In genomic region chr3:31345766-31346165, GRCm38 (mm10) we compare ENCODE assay signal across 30 mouse cellular contexts. TPM values are rescaled to one million over a fixed set of nuclear protein-coding genes. Genes with fewer than 3 reads are reported as not detected.
"Had no signal": no experiment of that assay in that cellular context is flagged by ENCODE, and none has a peak within 500 bp of the region (broad histone marks: within the 10 kb centered on the region; RNA-seq: fewer than 3 reads in every experiment).

No protein-coding gene starts in this region.

- H3K9me3 ChIP-seq: embryonic facial prominence, embryonic 10.5 days; embryonic facial prominence, embryonic 12.5 days; embryonic facial prominence, embryonic 13.5 days; embryonic facial prominence, embryonic 15.5 days; forebrain, embryonic 10.5 days; forebrain, embryonic 12.5 days; forebrain, embryonic 13.5 days; forebrain, embryonic 15.5 days had no signal

- H3K9ac ChIP-seq: embryonic facial prominence, embryonic 12.5 days; embryonic facial prominence, embryonic 13.5 days; embryonic facial prominence, embryonic 15.5 days; forebrain, embryonic 12.5 days; forebrain, embryonic 13.5 days; forebrain, embryonic 15.5 days; forebrain, postnatal 0 days had no signal

- H3K36me3 ChIP-seq: embryonic facial prominence, embryonic 10.5 days; embryonic facial prominence, embryonic 12.5 days; embryonic facial prominence, embryonic 13.5 days; embryonic facial prominence, embryonic 15.5 days; forebrain, embryonic 10.5 days; forebrain, embryonic 12.5 days; forebrain, embryonic 15.5 days had no signal

- H3K27ac ChIP-seq: embryonic facial prominence, embryonic 10.5 days; embryonic facial prominence, embryonic 12.5 days; embryonic facial prominence, embryonic 13.5 days; embryonic facial prominence, embryonic 15.5 days; forebrain, embryonic 10.5 days; forebrain, embryonic 12.5 days; forebrain, embryonic 13.5 days; forebrain, embryonic 15.5 days; gastrocnemius, adult 2 months had no signal

- DNase-seq: cerebellum, adult 2 months; cerebellum, adult 8-10 months; cerebellum, adult 9-10 months; cerebellum, adult 9-11 months; cerebellum, postnatal 10 days; cerebellum, postnatal 14 days; cerebellum, postnatal 25 days; cerebellum, postnatal 36 days; embryo, embryonic 11 days; forebrain, postnatal 0 days; gastrocnemius, adult 2 months; gastrocnemius, postnatal 10 days; gastrocnemius, postnatal 14 days; gastrocnemius, postnatal 25 days; gastrocnemius, postnatal 36 days; heart, adult 11 months; heart, adult 18-20 months had no signal

- H3K4me1 ChIP-seq: embryonic facial prominence, embryonic 12.5 days; embryonic facial prominence, embryonic 13.5 days; embryonic facial prominence, embryonic 15.5 days; forebrain, embryonic 10.5 days; forebrain, embryonic 12.5 days; forebrain, embryonic 13.5 days; forebrain, embryonic 15.5 days had no signal

- H3K27me3 ChIP-seq: embryonic facial prominence, embryonic 12.5 days; embryonic facial prominence, embryonic 13.5 days; embryonic facial prominence, embryonic 15.5 days; forebrain, embryonic 12.5 days; forebrain, embryonic 13.5 days; forebrain, embryonic 15.5 days had no signal

- H3K4me2 ChIP-seq: embryonic facial prominence, embryonic 12.5 days; embryonic facial prominence, embryonic 13.5 days; embryonic facial prominence, embryonic 15.5 days; forebrain, embryonic 12.5 days; forebrain, embryonic 13.5 days; forebrain, embryonic 15.5 days had no signal

- ATAC-seq: forebrain, embryonic 13.5 days; forebrain, embryonic 14.5 days; forebrain, embryonic 15.5 days; forebrain, embryonic 16.5 days; forebrain, postnatal 0 days had no signal

- H3K4me3 ChIP-seq: embryonic facial prominence, embryonic 10.5 days; embryonic facial prominence, embryonic 12.5 days; embryonic facial prominence, embryonic 13.5 days; embryonic facial prominence, embryonic 15.5 days; erythroblast, embryonic 14.5 days; forebrain, embryonic 10.5 days; forebrain, embryonic 12.5 days; forebrain, embryonic 13.5 days; forebrain, embryonic 15.5 days; gastrocnemius, adult 2 months had no signal

RNA-seq across cellular contexts. Expression of gene Slc7a14, which starts 35.6 kb away (rescaled TPM):
- total RNA-seq: common myeloid progenitor, adult 5-6 weeks; granulocyte monocyte progenitor cell, adult 5-6 weeks; heart, adult 18-20 months had no signal
- polyA plus RNA-seq: erythroblast, embryonic 14.5 days had no signal
